Mouse (Mus musculus) midbrain, embryonic 11.5 days (tissue): ENCODE measurements at regions not wholly inside any gene's neighbourhood (a gene's known extent, or its start where the extent isn't known, plus 50 kb on each side); places are given as distances from the start of the nearest gene placed in this dataset.

Experiments
- ATAC-seq: fragments of 200-750 bp; cut with Nextera tagmentation; 2 replicates; pipeline ENCODE4 v1.8.0; 2017; ENCODE audit warnings: moderate TSS enrichment, moderate library complexity; ENCODE audit not compliant: low FRiP score
- DNase-seq: peaks from one replicate; pipeline ENCODE4 v3.0.0; 2015; ENCODE audit warnings: low spot score; ENCODE audit errors: missing footprints
- H3K27ac ChIP-seq: fragments of 300-500 bp; sonication (generic); 2 replicates; pipeline ENCODE4 v1.5.1; 2014; ENCODE audit warnings: low read depth, low read length
- H3K27me3 ChIP-seq: fragments of 300-500 bp; sonication (generic); 2 replicates; pipeline ENCODE4 v1.6.1; 2014; ENCODE audit warnings: mild to moderate bottlenecking, low read length, moderate library complexity, mixed read lengths; ENCODE audit not compliant: control insufficient read depth, insufficient read depth
- H3K36me3 ChIP-seq: fragments of 300-500 bp; sonication (generic); 2 replicates; pipeline ENCODE4 v1.6.1; 2014; ENCODE audit warnings: mild to moderate bottlenecking, low read length, moderate library complexity, mixed read lengths; ENCODE audit not compliant: control insufficient read depth, insufficient read depth
- H3K4me1 ChIP-seq: fragments of 300-500 bp; sonication (generic); 2 replicates; pipeline ENCODE4 v1.6.1; 2014; ENCODE audit warnings: low read length; ENCODE audit not compliant: control insufficient read depth, insufficient read depth
- H3K4me2 ChIP-seq: fragments of 300-500 bp; sonication (generic); 2 replicates; pipeline ENCODE4 v1.6.1; 2014; ENCODE audit warnings: mild to moderate bottlenecking, moderate library complexity
- H3K4me3 ChIP-seq: fragments of 300-500 bp; sonication (generic); 2 replicates; pipeline ENCODE4 v1.5.1; 2014; ENCODE audit warnings: low read depth, low read length
- H3K9ac ChIP-seq: fragments of 300-500 bp; sonication (generic); 2 replicates; pipeline ENCODE4 v1.6.1; 2014; ENCODE audit warnings: low read length
- H3K9me3 ChIP-seq: fragments of 300-500 bp; sonication (generic); 2 replicates; pipeline ENCODE4 v1.6.1; 2016; ENCODE audit warnings: low read length; ENCODE audit not compliant: control insufficient read depth
- WGBS: fragments of 180-500 bp; shearing (Covaris S2); extraction: QIAGEN DNeasy Blood & Tissue Kit; methylation state at CpG from one replicate; pipeline ENCODE4 v1.1.7; 2014; 5-methylcytosine and 5-hydroxymethylcytosine counted together

DNA sequence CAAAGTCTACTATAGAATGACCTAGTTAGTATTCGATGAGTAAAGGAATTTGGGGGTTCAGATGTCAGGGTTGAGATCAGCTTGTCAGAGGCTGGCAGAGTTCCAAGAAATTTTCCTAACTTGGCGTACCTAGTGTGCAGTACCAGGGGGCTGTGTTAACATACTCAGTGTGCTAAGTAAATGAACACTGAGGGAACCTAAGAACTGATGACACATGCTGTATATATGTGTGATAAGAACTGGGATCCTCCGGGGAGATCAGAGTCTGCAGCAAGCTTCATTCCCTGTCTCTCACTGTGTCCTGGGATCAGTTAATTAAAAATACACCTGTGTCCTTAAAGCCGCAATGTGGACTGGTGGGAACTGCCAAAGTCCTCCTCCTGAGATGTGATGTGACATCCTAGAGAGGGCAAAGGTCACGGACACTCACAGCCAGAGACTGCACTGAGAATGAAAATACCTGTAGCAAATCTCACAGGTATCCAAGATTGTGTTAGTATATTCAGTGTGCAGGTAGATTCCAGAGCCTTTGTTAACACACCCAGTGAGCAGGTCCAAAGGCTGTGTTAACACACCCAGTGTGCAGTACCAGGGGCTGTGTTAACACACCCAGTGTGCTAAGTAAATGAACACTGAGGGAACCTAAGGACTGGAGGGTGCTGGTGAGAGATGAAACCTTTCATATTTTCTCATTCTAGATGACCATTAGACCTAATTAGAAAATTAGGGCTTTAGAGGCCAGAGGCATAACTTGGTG lies 69.1 kb upstream of the Fhl2 start:
- Histone ChIP-seq H3K27me3 (no peaks in the 10 kb centered on the region), H3K4me3 (no peak overlapping the region), H3K9ac (no peak overlapping the region), H3K9me3 (no peaks in the 10 kb centered on the region), H3K4me2 (no peak overlapping the region), H3K27ac (no peak overlapping the region), H3K4me1 (no peaks in the 10 kb centered on the region), H3K36me3 (no peaks in the 10 kb centered on the region)
- ATAC-seq (no peak), DNase-seq (no peak)
- 89% methylated on average over 5 of the region's 5 CpGs for WGBS

- Histone ChIP-seq H3K4me2 (no peak overlapping the region), H3K27me3 (no peaks in the 10 kb centered on the region), H3K9me3 (no peaks in the 10 kb centered on the region), H3K27ac (no peak overlapping the region), H3K4me3 (no peak overlapping the region), H3K9ac (no peak overlapping the region), H3K4me1 (no peaks in the 10 kb centered on the region), H3K36me3 (no peaks in the 10 kb centered on the region)
- WGBS = 43% methylated on average over 7 of the region's 7 CpGs
- no peak for ATAC-seq
- DNase-seq = no peak
Measured at GRCm38 (mm10) chr1:43269685-43270084, 72.9 kb upstream of the Fhl2 start.

DNA sequence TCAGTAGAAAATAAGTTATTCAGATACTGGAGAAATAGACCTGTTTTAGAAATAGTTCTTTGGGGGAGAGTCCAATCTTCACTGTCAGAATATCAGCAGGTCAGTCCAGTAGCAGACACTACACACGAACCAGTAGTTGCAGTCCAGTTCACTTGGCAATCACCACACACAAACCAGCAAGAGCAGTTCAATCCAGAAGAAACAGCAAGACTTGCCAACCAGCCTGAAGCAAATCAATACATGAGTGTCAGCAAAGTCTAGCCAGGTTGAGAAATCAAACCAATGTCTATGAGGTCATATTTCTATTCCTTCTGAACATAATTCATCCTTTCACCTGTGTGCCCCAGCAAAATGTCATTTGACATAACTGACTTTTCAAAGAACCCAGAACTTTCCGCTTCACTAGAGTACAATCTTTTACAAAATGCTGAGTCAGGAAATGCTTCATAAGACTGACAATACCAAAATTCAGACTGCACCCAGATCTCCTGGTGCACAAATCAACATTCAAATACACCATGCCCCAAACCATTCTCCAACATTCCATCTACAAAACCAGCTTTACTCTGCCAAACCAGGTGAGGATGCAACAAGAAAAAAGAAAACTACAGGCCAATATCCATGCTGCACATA lies 76.6 kb upstream of the Fhl2 start:
- no peak for ATAC-seq
- Histone ChIP-seq H3K4me3 (no peak overlapping the region), H3K9ac (no peak overlapping the region), H3K27ac (no peak overlapping the region), H3K4me1 (no peaks in the 10 kb centered on the region), H3K9me3 (no peaks in the 10 kb centered on the region), H3K27me3 (no peaks in the 10 kb centered on the region), H3K4me2 (no peak overlapping the region), H3K36me3 (no peaks in the 10 kb centered on the region)
- 85% methylated on average over 2 of the region's 2 CpGs for WGBS
- no peak for DNase-seq

DNA sequence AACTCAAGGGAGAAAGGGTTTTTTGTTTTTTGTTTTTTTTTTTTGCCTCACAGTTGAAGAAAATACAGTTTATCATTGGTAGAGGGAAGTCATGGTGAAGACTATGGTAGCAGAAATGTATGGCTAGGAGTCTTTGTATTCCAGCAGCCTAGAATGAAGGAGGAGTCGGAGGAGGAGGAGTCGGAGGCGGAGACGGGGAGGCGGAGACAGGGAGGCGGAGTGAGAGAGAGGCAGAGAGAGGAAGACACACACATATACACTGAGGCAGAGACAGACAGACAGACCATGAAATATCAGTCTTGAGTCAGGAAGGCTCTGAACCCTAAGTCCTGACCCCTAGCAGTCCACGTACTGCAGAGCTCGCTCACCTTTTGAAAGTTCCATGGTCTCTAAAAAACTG lies 95.0 kb upstream of the Fhl2 start:
- Histone ChIP-seq H3K4me2 (no peak overlapping the region), H3K9me3 (no peaks in the 10 kb centered on the region), H3K36me3 (no peaks in the 10 kb centered on the region), H3K27me3 (no peaks in the 10 kb centered on the region), H3K9ac (no peak overlapping the region), H3K27ac (no peak overlapping the region), H3K4me3 (no peak overlapping the region), H3K4me1 (no peaks in the 10 kb centered on the region)
- no peak for DNase-seq
- WGBS = 91% methylated on average over 8 of the region's 8 CpGs
- no peak for ATAC-seq

DNA sequence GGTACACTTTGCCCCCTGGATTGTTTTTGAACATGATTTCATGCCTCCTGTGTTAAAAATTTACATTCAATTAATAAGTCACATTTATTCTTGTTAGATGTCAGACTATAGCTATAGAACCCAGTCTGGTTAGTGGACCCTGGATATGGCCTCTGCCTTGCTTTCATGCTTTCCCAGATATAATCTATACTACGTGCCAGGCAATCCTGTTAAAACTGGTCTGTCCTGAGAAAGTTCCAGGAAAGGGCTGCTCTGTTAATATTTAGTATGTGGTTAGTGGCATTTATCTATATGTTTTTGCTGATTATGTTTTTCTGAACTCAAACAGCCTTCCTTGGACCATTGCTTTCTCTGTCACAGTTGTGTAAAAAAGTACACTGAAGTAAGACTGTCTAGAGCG lies 95.8 kb upstream of the Fhl2 start:
- 89% methylated on average over 2 of the region's 2 CpGs for WGBS

GRCm38 (mm10) chr1:43294221-43295012 lies 97.6 kb upstream of the Fhl2 start:
- no peaks in the 10 kb centered on the region for H3K27me3 ChIP-seq
- no peak overlapping the region for H3K4me3 ChIP-seq
- ATAC-seq (no peak), DNase-seq (no peak)
- no peaks in the 10 kb centered on the region for H3K36me3 ChIP-seq
- H3K4me1 ChIP-seq = no peaks in the 10 kb centered on the region
- 87% methylated on average over 11 of the region's 11 CpGs for WGBS
- no peaks in the 10 kb centered on the region for H3K9me3 ChIP-seq
- H3K27ac ChIP-seq = no peak overlapping the region
- no peak overlapping the region for H3K4me2 ChIP-seq
- no peak overlapping the region for H3K9ac ChIP-seq

More for the DNA sequence above, 95.8 kb upstream of the Fhl2 start:
- no peak overlapping the region for H3K4me3 ChIP-seq
- no peak overlapping the region for H3K4me2 ChIP-seq
- H3K27me3 ChIP-seq = no peaks in the 10 kb centered on the region
- DNase-seq = no peak
- no peak for ATAC-seq
- no peaks in the 10 kb centered on the region for H3K36me3 ChIP-seq
- no peak overlapping the region for H3K27ac ChIP-seq
- no peaks in the 10 kb centered on the region for H3K4me1 ChIP-seq
- no peak overlapping the region for H3K9ac ChIP-seq
- H3K9me3 ChIP-seq = no peaks in the 10 kb centered on the region

- WGBS = 89% methylated on average over 2 of the region's 2 CpGs
- no peak for ATAC-seq
- Histone ChIP-seq H3K27ac (no peak overlapping the region), H3K4me3 (no peak overlapping the region), H3K9ac (no peak overlapping the region), H3K9me3 (no peaks in the 10 kb centered on the region), H3K4me2 (no peak overlapping the region), H3K27me3 (no peaks in the 10 kb centered on the region), H3K4me1 (no peaks in the 10 kb centered on the region), H3K36me3 (no peaks in the 10 kb centered on the region)
- no peak for DNase-seq
Measured at GRCm38 (mm10) chr1:43297579-43297978, 100.8 kb upstream of the Fhl2 start.

- no peaks in the 10 kb centered on the region for H3K4me1 ChIP-seq
- DNase-seq (no peak), ATAC-seq (no peak)
- H3K4me3 ChIP-seq = no peak overlapping the region
- H3K4me2 ChIP-seq = no peak overlapping the region
- H3K36me3 ChIP-seq = no peaks in the 10 kb centered on the region
- no peaks in the 10 kb centered on the region for H3K27me3 ChIP-seq
- 84% methylated on average over 3 of the region's 3 CpGs for WGBS
- no peaks in the 10 kb centered on the region for H3K9me3 ChIP-seq
- no peak overlapping the region for H3K27ac ChIP-seq
- no peak overlapping the region for H3K9ac ChIP-seq
Measured at GRCm38 (mm10) chr1:43298746-43299145, 102.0 kb upstream of the Fhl2 start.
